Mouse (Mus musculus) C2C12 (cell line): ENCODE measurements around the gene 4921507P07Rik.

Experiments
- CTCF ChIP-seq: IDR thresholded peaks from one replicate; pipeline ENCODE4 v1.5.1; 2011; ENCODE audit not compliant: control insufficient read depth, insufficient read depth, insufficient read length
- MAX ChIP-seq: IDR thresholded peaks from one replicate; pipeline ENCODE4 v1.6.1; 2011; ENCODE audit warnings: mild to moderate bottlenecking, control low read depth
- MYOG ChIP-seq: IDR thresholded peaks from one replicate; pipeline ENCODE4 v1.6.1; 2011; ENCODE audit not compliant: control insufficient read depth, insufficient read length; ENCODE audit errors: extremely low read depth
- USF1 ChIP-seq: IDR thresholded peaks from one replicate; pipeline ENCODE4 v1.6.1; 2011; ENCODE audit warnings: low read depth, mild to moderate bottlenecking, control low read depth, moderate library complexity

- no peak for TF ChIP-seq CTCF
- no peak for TF ChIP-seq MAX
- no peak for TF ChIP-seq MYOG
- TF ChIP-seq USF1: no peak
These were observed 2.1 kb downstream of the 4921507P07Rik start for GRCm38 (mm10) chr6:50594372-50594771.
